Mouse (Mus musculus) gastrocnemius, postnatal 4 days (tissue): ENCODE results near the gene Ttc28. TPM values are rescaled to one million over a fixed set of nuclear protein-coding genes. Genes with fewer than 3 reads are reported as not detected.

ENCODE experiments used
- DNase-seq, 2 experiments: peaks; one replicate each; pipeline ENCODE4 v3.0.0; 2021 to 2022; ENCODE audit warnings: low spot score in 2 of 2, mixed read lengths in 2 of 2
- total RNA-seq, 2 experiments: library from RNA; stranded (reverse); gene quantifications; 2 replicates each; pipeline ENCODE4 v1.2.3; 2021

Ttc28 gene
- total RNA-seq, 2 experiments from 2014 or later = 27.1 to 33.1 TPM

DNA sequence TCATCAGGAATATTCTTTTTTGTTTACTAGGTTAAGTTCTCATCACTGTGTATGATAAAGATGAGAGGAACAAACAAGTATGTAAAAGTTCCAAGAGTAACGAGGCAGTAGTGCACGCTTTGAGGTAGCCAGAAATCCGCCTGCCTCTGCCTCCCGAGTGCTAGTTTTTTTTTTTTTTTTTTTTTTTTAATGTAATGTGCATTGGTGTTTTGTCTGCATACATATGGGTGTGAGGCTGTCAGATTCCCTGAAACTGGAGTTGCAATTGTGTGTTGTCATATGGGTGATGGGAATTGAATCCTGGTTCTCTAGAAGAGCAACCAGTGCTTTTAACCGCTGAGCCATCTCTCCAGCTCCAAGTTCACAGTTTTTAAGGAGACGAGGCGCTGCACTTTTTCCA lies 561 bp upstream of the Ttc28 start:
- no peak for DNase-seq

DNA sequence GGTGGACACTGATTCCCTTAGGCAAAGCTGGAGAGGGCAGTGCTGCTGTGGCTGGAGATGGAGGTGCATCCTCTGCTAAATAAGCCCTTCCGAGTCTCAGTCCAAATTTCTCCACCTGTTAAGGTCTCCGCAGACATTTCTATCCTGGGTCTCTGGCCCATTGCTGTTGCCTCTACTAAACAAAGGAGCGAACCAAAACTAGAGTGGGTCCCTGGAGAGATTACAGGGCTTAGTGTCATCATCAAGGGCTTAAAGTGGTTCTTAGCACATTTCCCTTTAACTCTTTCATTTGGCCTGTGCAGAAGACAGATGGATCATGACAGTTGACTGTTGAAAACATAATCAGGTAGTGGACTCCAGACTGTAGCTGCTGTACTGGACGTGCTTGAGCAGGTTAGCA lies 9.0 kb downstream of the Ttc28 start:
- no peak for DNase-seq

DNA sequence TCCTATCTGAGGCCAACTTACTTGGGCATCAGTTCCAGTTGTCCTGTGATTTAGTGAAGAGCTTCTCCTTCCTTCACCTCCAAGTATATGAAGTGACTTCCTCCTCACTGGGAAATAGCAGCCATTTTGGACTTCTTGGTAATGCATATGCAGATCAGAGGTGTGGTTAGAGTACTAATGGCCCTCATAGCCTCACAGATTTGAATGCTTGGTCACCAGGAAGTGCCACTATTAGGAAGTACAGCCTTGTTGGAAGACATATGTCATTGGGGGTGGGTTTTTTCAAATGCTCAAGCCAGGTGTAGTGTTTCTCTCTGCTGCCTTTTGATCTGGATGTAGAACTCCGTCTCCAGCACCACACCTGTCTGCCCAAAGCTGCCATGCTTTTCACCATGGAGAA lies 10.3 kb downstream of the Ttc28 start:
- DNase-seq = no peak

DNA sequence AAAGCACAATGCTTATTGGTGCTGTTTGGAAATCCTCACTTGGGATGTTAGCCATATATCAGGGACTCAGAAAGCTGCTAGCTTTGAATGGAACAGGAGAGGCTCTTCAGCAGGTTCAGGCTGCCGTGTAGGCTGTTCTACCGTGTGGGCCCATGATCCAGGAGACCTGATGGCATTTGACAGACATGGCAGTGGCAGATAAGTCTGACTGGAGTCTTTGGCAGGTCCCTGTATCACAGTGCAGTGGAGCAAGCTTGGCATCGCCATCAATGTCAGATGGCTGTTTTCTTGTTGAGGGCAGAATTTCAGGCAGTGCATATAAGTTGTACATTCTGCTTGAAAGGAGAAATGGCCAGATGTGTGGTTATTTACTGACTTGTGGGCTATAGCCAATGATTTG lies 11.0 kb downstream of the Ttc28 start:
- DNase-seq = no peak

DNA sequence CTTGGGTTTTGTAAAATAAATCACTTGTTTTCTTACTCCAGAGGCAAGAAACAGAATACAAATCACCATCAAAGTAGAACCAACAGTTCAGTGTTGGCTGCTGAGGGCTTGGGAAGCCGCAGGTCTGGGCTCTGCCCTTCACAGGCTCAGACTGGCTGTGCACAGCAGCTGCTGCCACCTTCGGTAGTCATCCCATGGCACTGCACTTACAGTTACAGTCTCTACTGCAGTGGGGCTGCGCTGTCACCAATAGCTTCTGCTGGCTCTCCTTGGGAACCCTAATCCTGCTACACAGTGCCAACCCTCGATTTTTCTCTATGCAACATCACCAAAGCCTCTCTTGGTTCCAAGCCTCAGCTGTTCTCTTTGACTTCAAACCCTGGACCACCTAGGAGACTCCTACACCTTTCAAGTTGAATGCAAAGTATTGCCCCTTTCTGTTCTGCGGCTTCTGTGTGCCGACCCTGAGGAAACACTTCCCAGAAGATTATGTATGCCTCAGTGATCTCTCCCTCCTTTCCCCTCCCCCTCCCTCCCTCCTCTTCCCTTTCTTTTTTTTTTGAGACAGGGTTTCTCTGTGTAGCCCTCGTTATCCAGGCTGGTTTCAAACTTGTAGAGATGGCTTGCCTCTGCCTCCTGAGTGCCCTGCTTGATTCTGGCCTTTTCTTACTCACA lies 17.6 kb downstream of the Ttc28 start:
- no peak for DNase-seq

DNA sequence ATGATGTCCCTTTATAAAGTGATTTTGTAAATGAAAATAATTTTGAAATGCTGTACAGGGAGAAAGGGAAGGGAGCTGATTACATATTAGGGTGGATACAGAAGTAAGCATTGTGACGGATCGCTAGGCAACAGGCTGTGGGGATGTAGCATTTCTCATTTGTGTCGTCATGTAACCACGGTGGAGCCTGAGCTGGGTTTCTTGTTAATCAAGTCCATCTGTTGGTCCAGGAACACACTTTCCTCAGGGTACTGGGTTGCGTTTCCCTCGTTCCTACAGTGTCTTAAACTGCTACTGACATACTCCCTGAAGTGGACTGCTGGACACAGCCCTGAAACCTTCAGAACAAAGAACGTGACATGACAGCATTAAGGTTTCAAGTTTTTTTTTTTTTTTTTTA lies 18.6 kb downstream of the Ttc28 start:
- no peak for DNase-seq

DNA sequence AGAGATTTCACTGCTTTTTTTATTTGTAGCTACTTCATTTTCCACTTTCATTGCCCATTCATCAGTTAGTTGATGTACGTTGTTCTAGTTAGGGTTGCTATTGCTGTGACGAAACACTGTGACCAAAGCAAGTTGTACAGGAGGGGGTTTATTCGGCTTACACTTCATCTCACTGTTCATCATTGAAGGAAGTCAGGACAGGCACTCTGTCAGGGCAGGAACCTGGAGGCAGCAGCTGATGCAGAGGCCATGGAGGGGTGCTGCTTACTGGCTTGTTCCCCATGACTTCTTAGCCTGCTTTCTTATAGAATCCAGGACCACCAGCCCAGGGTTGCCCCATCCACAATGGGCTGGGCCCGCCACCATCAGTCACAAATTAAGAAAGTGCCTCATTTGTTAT lies 19.2 kb downstream of the Ttc28 start:
- DNase-seq = no peak

DNA sequence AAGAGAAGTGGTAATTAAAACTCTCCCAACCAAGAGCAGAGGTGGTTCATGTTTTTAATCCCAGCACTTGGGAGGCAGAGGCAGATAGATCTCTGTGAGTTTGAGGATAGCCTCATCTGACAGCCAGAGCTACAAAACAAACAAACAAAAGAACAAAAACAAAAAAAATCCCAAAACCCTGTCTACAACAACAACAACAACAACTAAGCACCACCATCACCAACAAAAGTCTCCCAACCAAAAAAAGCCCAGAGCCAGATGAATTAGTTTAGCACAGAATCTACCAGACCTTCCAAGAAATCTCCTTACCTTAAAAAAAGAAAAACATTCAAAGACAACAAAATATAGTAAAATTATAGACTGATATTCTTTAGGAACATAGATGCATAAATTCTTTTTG lies 20.7 kb downstream of the Ttc28 start:
- DNase-seq = no peak

DNA sequence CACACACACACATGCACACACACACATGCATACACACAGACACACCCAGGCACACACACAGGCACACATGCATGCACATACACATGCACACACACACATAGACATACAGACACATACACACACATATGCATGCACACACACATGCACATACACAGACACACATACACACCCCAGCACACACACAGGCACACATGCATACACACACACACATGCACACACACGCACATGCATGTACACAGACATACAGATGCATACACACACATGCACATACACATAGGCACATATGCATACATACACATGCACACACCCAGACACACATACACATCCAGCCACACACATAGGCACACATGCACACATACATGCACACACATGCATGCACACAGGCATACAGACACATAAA lies 27.1 kb downstream of the Ttc28 start:
- DNase-seq = no peak

DNA sequence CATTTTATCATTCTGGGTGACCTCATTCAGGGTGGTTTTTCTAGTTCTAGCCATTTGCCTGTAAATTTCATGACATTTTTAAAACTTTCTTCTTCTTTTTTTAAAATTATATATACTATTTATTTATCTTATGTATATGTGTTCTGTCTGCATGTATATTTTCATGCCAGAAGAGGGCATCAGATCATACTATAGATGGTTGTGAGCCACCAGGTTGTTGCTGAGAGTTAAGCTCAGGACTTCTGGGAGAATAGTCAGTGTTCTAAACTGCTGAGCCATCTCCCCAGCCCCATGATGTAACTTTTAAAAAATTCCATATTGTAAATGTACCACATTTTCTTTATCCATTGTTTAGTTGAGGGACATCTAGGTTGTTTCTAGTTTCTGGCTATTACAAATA lies 29.3 kb downstream of the Ttc28 start:
- DNase-seq = no peak

DNA sequence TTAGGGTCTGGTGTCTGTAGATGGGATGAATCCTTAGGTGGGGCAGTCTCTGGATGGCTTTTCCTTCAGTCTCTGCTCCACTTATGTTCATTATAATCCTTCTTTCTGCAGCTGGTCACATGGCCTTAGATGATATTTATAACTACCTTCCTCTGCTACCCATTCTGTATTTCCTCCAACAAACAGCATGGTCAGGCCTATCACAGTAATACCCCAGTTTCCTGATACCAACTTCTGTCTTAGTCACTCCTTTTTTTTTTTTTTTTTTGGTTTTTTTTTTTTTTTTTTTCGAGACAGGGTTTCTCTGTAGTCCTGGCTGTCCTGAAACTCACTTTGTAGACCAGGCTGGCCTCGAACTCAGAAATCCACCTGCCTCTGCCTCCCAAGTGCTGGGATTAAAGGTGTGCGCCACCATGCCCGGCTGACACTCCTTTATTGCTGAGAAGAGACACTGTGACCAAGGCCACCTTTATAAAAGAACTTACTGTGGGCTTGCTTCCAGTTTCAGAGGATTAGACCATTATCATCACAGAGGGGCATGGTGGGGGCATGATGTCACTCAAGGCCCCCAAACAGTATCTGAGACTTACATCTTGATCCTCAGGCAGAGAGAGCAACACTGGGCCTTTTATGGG lies 30.5 kb downstream of the Ttc28 start:
- no peak for DNase-seq

DNA sequence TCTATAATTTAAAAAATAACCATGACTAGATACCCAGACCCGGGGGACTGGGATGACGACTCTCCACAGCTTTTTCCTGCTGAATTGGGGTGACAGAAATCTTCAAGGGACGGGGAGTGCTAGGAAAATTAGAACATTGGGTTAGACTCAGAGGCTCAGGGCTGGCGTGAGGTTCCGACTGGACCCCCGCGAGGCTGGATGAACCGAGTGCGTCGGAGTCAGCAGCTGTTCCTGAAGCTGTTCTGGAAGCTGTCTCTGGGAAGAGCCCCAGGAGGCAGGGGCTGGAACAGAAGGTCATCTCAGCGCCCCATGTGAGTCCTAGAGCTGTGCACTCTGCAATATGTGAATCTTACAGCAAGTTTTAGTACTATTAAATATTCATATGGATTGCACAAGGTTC lies 35.3 kb downstream of the Ttc28 start:
- no peak for DNase-seq

DNA sequence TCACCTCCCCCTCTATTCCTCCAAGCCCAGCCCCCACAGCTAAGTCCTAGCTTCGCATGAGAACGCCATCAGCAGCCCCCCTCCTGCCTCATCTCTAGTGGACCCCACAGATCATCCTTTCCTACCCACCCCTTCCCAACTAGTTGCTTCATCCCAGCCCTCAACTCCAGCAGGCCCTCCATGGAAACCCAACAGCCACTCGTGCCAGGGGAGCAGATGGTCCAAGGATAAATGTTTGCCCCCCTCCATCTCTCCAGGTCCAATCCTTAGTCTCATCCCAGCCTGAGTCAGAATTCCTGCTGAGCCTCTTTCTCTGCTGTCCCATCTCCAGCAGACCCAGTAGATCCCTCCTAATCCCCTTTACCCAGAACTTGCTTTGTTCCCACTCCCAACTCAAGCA lies 36.6 kb downstream of the Ttc28 start:
- DNase-seq = no peak

DNA sequence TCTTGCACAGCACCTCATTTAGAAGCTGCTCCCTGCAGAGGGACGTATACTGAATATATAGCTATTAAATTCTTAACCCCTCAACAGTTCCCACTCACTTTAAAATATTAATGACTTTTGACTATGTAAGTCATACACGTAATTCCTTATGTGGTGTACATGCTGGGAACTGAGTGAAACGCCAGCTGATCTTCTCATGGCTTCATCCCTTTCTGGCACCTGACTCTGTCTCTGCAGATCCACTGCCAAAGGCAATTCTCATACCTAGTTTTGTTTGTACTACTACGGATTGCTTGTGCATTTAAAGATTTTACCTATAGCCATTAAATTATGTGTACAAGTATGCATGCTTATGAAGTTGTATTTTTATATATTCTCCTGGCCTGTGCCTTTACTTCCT lies 39.9 kb downstream of the Ttc28 start:
- no peak for DNase-seq

DNA sequence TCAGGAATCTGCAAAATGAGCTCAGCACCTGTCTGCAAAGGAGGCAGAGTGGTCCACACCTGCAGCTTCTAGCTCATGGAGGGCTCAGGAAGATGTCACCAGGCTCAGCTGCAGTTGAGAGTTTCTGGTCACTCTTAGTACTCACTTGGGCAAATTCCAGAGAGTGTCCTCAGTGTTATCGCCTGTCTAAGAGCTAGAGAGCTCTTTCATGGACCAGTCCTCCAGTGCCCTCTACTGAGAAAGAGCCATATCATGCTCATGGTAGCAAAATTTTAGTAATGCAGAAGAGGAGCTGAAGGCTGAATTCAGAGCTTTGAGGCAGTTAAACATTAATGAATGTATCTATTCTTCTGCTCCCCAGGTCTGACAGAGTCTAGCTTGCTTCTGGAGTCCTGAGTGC lies 43.7 kb downstream of the Ttc28 start:
- no peak for DNase-seq

DNA sequence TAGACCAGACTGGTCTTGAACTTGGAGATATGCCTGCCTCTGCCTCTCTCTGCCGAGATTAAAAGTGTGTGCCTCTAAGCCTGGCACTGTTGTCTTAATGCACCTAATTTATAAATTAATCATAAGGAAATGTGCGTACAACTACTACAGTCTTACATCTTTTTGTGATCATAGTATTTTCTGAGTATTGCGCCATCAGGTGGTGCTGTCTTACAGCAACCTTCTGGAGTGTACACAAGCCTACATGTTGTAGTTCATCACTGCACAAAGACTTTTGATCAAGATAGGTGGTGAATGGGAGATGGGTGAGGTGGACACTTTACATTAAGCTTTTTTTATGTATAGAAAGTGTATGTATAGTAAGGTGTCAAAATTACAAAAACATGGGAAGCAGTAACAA lies 45.0 kb downstream of the Ttc28 start:
- no peak for DNase-seq

DNA sequence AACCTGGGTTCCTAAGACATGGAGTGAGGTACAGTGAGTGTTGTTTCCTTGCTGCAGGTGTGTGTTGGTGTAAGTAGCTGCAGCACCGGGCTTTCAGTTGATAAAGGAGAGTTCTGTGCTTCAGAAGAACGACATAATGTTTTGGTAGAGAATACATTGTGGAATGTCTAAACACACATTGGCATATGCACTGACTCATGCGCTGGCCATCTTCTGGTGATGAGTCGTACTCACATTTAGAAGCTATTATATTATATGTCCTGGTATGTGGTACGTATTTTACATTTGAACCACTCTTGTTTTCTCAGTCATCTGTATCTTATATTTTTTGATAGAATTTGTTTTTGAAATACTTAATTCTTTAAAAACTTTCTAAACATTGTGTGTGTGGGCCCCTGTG lies 46.2 kb downstream of the Ttc28 start:
- DNase-seq = no peak

DNA sequence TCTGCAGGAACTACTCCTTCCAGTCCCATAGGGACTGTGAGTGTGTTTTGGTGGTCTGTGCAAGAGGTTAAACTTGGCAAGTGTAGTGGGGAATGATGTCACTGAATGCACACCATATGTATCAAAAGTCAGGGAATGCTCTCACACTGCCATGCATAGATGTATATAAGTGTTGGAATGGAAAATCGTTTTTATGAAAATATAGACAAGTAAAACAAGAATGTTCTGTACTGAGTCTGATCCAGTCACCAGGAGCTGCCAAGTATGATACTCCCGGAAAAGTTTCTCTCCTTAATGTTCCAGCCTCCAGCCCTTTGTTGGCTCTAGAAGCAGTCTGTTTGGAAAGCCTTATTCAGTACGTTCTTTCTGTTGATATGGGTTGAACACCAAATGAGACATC lies 48.7 kb downstream of the Ttc28 start:
- no peak for DNase-seq

DNA sequence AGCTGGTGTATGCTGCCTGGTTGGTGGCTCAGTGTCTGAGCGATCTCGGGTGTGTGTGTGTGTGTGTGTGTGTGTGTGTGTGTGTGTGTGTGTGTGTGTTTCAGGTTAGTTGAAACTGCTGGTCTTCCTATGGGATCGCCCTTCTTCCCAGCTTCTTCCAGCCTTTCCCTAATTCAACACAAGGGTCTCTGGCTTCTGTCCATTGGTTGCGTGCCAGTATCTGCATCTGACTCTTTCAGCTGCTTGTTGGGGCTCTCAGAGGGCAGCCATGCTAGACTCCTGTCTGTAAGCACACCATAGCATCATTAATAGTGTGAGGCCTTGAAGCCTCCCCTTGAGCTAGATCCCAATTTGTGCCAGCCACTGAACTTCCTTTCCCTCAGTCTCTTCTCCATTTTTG lies 49.7 kb downstream of the Ttc28 start:
- DNase-seq = no peak

DNA sequence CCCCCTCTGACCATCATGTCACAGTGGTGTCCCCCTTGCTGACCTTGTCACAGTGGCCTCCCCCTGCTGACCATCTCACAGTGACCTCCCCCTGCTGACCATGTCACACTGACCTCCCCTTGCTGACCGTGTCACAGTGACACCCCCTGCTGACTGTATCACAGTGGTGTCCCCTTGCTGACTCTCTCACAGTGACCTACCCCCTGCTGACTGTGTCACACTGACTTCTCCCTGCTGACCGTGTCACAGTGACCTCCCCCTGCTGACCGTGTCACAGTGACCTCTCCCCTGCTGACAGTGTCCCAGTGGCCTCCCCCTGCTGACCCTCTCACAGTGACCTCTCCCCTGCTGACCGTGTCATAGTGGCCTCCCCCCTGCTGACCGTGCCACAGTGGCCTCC lies 57.0 kb downstream of the Ttc28 start:
- no peak for DNase-seq

DNA sequence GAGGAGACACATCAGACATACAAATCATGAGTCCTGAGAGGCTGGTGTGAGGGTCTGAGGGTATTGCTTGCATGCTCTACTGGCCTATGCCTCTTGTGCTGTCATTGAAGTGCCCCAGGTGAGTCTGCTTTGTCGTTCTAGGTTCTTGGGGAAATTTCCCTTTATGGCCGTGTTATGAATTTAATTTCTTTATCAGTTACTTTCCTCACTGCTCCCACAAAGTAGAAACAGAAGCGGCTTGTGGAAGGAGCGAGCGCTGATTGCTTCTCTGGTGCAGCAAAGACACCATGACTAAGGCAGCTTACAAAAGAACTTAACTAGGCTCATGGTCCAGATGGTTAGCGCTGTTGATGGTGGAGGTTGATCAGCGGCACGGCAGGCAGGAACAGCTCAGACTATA lies 64.7 kb downstream of the Ttc28 start:
- no peak for DNase-seq

DNA sequence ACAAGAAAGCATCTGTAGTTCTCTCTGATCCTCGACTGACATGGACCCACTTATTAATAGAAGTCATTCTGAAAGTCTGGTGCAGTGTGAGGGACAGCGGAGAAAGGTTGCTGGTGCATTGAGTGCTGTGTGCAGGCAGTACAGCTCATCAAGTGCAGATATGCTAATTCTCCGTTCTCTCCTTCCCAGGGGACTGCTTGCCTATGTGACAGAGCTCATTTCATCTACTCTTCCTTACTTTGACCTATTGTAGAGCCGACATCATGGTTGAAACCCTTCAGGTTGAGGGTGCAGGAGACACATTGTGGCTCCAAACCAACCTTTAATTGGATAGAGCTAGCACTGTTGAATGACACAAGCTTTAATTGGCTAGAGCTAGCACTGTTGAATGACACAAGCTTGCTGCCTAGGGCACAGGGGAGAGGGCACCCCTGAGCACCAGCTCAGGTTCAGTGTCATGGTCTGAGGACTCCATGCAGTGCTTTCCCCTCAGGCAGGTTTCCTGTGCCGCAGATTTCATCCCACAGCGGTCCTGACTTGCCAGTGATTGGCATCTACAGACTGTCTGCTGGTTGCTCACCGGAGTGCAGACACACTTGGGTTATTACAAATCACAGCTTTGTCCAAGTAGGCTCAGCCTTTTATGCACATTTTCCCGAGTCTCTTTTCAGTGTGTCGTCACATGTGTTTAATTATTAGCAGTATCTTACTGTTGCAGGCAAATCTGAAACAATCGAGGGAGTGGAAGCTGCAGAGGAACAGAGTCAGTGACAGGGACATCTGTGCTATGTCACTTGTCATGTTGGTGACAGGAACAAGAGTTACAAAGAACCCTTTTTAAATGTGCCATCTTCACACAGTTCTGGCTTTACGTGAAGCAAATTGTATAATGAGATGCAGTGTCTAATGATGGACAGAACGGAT lies 69.1 kb downstream of the Ttc28 start:
- no peak for DNase-seq
